Mouse (Mus musculus): Measurements from ENCODE around the gene Xndc1.

- TF ChIP-seq CTCF (IDR thresholded peaks at IDR 0.05; ENCODE audit: control insufficient read depth, insufficient read depth, low read length) (no peak), POLR2A (IDR thresholded peaks at IDR 0.05; ENCODE audit: borderline replicate concordance, control insufficient read depth, low read depth, low read length) (no peak)
Measured at GRCm38 (mm10) chr7:102018034-102018433, 47.3 kb upstream of the Xndc1 start.

Data from bone marrow, adult 2 months (tissue).